Mouse (Mus musculus) thymus, postnatal 25 days (tissue): ENCODE results near the gene Cdt1.

Experiments
- DNase-seq: peaks from one replicate; pipeline ENCODE4 v3.0.0; 2022

The Cdt1 gene

GRCm38 (mm10) chr8:122574667-122575251, 6.9 kb downstream of the Cdt1 start:
- no peak for DNase-seq

- DNase-seq, result no peak
Measured at GRCm38 (mm10) chr8:122575286-122575685, 7.5 kb downstream of the Cdt1 start.

- DNase-seq, result no peak
Measured at GRCm38 (mm10) chr8:122575735-122576647, 8.2 kb downstream of the Cdt1 start.

DNA sequence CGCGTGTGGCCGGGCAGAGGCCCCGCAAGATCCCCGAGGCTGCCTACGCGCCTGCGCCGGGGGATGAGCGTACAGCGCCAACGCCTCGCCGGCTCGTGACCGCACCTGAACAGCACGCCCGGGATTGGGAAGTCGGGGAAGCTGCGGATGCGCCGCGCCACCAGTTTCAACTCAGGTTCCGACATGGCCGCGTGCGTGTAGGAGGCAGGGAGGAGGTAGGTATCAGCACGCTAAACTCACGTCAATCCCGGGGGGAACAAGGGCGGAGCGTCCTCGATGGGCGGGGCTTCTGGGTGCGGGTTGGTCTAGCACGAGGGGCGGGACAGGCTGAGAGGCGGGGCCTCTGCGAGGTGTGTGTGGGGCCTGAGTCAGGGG, 8.8 kb downstream of the Cdt1 start, which contains the start of gene Aprt:
Aprt (minus strand) TSS at position 262 of the 375 bp plus-strand sequence.
- peak; percentile 97 for DNase-seq

- DNase-seq, result no peak
Measured at GRCm38 (mm10) chr8:122577116-122577515, 9.3 kb downstream of the Cdt1 start.

DNA sequence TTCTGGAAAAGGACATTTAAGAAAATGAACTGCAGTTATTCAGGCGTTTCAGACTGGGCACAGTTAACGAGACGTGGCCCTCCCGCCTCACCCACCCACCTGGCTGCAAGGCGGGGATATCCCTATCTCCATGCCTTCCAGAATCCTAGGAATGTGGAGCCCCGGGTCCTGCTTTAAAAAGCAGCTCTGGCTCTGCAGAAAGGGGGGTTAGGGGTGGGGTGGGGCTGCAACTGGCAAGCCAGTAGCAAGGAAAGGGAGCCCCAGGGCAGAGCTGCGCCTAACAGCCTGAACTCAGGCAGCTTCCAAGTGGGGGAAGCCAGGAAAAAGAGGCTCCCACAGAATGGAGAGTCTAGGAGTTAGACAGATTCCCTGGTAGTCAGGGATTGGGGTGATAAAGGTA, 11.4 kb downstream of the Cdt1 start:
- no peak for DNase-seq

DNA sequence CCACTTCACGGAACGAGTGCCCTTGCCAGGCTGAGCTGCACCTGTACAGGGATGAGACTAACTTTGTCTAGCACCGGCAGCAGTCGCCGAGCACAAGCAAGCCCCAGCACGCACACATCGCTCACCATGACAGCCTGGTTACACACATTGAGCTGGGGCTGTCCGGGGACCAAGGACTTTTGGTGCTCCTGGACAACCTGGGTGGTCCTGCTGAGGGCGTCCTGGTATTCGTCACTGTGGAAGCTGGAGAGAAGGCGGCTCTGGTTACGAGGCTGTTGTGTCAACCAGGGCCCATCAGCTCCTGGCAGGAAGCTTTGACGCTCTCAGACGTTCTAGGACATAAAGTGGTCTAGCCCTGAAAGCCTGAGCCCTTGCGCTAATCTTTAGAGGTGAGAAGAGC, 13.1 kb downstream of the Cdt1 start:
- DNase-seq, result no peak

DNA sequence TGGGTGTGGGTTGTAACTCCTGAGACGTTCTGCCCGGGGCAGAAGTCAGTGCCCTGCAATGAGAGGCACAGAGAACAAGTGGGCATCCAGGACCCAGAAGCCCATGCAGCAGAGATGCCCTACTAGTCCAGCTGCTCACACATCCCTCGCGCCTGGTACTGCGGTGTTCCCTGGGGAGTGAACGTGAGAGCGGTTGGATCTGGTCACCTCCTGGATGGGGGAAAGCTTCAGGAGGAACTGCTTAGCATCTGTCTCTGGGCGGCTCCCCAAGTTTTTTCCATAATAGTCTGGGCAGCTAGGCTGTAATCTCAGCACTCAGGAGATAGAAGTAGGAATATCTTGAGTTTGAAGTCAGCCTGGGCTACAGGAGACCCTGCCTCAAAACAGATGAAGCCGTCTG, 17.2 kb downstream of the Cdt1 start:
- no peak for DNase-seq

DNA sequence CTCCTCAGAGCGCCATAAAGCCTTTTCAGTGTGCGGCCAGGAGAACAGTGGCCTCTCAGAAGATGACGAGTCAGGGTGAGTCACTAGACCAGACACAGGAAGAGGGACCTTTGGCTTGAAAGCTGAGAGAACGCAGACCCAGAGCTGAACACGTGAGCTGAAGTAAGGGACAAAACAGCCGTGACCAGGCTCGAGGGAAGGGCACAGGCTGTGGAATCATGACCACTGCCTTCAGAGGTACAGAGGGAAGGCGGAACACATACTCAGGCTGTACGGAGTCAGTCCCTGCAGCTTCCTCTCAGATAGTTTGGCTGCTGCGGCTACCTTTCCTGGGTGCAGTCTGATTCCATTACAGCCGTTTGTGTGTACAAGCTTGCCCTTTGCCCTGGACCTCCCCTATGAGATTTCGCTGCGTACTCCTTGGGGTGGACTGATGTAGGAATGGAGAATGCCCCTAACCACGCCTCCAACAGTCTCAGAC, 17.6 kb downstream of the Cdt1 start:
- DNase-seq, result no peak

DNA sequence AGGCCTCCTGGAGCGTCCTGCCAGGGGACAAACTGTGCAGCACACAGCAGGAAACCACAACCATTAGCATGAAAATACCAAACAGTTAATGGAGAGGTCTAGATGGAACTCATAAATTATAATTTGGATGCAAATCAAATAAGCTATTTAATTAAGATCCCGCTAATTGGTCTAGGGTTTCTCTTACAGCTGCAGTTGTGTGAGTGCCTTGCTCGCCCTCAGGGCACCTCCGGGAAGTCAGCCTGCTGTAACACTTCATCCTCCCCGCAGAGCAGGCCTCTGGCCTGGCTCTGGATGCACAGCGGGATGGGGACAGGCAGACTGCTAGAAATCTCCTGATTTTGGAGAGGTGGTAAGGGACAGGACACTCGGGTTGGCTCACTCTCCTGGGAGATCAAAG, 18.4 kb downstream of the Cdt1 start:
- DNase-seq, result no peak

DNA sequence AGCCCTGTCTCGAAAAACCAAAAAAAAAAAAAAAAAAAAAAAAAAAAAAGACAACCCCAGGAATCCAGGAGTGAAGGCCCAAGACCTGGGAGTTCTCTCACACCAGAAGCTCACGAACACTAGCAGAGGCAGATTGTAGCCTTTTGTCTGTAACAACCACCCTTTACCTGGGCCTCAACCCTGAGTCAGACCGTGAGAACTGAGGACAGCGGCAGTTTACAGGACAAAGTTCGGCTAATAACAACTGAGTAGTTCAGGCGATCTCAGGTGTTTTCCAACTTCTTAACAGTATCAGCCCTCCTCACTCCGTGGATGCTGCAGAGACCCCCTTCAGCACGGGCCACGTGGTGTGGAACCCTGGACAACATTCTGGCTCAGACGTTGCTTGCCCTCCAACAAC, 18.9 kb downstream of the Cdt1 start:
- DNase-seq, result no peak

DNA sequence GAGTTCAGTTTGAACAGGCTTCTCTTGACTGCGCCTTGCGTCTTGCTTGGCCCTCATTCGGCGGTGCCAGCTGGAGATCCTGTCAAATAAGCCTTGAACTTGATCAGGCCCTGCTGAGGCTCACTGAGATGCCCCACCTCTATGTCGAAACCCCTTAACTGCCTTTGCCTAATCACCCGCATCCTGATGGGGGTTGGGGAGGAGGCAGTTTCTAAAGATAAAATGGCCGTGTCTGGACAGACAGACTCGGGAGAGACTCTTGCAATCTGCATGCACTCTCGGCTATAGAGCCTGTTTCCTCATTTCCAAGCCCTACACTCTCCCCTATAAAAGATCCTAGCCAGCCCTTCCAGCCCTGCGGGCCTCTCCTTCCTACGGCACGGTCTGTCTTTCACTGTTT, 25.4 kb downstream of the Cdt1 start:
- no peak for DNase-seq

DNA sequence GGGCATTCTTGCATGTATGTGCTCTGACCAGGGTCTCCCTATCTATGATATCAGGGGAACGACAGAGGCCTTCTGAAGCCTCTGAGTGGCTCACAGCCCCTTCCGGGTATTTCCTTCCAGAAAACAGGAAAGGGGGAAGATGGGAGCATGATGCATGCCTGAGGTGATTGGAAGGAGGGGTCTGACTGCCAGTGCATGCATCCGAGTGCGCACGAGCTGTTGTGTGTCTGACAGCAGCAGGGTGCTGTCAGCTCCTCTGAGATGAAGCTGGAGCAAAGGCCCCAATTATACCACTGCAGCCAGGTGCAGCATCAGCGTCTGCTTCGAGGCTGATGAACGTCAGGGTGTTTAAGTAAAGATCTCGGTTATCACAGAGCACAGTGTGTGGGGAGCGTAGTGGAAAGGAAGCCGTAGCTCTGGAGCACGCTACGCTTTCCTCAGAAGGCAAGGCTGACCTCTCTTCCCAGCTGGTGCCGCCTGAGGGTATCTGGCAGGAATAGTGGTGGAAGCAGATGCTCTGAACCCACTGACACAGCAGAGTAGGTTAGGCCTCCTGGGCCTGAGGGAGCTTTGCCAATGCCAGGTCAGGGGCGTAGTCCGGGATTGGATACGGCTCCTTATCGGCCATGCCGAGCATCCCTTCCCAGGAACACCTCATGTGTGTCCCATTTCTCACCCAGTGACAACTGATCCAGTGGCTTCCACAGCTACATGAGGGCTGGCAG, 26.1 kb downstream of the Cdt1 start:
- no peak for DNase-seq

DNA sequence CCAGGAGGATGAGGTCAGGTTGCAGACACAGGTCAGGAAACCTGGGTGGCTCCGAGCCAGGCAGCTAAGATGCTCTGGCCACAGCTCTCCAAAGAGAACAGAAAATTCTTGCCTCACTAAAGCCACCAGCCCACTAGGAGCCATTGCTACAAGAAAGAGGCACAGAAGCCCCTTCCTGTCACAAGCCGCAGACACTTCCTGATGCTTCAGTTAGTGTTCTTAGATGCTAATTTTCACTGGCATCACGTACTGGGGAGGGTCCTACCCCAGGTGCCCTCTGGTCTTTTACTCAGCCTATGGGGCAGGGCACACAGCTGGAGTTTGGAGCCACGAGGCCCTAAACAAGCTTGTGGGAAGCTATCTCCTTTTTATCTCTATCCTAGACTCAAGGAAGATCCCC, 28.2 kb downstream of the Cdt1 start:
- peak; percentile 52 for DNase-seq

DNA sequence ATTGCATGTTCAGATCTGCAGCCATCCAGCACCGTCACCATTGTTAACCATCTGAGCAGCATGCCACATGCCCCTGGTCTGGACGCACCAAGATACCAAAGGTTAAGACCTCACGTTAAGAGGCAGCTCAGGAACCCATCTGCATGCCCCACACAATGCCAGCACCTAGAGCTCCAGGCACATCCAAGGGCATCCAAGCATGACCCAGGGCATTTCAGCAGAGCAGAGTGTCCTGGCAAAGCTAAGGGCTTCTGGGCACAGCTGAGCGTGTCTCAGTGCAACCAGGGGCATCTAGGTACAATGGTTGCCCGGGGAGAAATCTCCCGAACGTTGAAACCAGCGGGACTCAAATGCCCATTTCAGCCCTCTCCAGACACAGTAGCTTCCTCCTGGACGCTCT, 32.9 kb downstream of the Cdt1 start:
- DNase-seq, result no peak

- no peak for DNase-seq
Measured at GRCm38 (mm10) chr8:122604640-122605039, 36.8 kb downstream of the Cdt1 start.

DNA sequence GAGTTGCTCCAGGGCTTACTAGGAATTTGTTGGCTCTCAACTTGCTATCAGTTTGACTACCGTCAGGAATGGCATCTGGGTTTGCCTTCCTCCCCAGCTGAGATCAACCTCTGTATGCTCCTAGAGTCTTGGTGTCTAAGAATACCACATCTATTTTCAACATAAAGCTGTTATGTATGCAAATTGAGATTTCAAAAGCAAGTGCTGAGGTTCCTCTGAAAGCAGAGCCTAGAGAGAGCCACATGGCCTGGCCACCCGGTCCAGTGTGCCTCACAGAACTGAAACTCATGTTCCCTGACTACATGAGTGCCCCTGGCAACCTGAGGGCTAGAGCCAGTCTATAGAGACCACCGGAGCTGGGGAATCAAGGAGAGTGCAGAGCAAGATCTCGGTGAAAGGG, 37.6 kb downstream of the Cdt1 start:
- DNase-seq, result no peak

DNA sequence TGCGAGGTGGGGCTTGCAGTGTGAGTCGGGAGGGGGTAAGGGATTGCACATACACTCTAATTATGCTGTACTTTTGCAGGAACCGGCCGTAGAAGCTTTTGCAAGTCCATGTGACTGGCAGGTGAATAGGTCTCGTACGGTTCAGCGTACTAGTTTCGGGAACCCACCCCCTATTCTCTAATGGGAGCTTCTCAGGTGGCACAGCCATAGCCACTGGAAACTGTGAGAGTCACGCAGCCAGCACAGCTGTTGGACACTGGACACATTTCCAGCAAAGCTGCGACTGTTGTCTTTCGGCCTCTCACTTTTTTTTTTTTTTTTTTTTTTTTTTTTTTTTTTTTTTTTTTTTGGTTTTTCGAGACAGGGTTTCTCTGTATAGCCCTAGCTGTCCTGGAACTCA, 39.0 kb downstream of the Cdt1 start:
- DNase-seq, result no peak

DNA sequence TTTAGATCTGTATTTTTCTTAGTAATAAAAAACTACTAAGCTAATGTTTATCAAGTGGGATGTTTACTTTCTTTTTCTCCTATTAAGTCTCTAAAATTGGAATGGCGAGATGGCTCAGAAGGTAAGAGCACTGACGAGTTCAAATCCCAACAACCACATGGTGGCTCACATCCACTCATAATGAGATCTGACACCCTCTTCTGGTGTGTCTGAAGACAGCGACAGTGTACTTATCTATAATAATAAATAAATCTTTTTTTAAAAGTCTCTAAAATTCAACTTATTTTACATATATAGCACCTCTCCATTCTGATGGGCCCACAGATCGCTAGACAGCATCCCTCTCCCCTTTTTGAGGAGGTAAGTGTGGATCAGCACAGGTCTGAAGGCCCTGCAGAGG, 42.4 kb downstream of the Cdt1 start:
- no peak for DNase-seq

GRCm38 (mm10) chr8:122610612-122611277, 42.9 kb downstream of the Cdt1 start:
- DNase-seq, result no peak

DNA sequence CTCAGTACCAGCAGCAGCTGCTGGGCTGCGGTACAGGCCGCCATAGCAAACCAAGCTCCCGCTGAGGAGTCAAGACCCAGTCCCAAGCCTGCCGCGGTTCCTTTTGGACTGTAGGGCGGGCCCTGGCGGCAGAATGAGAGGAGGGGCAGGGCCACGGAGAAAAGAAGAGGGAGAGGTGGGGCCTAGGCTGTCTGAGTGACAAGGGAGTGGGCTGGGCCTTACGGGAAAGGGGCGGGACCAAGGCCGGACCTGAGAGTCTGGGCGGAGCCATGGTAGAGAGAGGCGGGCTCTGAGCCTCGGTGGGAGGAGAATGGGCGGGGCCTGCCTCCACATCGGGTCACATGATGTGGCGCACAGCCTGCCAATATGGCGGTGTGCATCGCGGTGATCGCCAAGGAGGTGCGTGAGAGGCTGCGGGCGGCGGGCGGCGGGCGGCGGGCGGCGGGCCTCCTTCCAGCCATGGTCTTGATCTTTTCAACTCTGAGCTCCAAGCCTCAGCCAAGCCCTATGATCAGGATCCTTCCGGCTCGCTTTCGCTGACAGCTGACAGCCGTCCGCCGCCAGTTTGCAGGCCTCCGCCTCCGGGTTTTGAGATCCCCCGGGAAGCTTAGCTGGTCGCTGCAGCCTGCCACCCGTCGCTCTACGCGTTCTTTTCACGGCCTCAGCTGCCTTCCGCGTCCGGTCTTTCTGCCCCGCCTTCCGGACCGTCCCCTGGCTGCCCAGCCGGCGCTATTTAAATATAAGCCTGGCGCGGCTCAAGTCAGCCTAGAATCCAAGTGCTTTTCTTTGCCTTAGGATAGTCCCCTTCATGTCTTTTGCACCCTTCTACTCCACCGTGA, 43.7 kb downstream of the Cdt1 start, which contains the start of the genes Galns and Trappc2l:
Galns (minus strand) TSS at position 169 of the 839 bp plus-strand sequence.
Trappc2l (plus strand) TSS at position 346 of the 839 bp plus-strand sequence.
- peak; percentile 97 for DNase-seq
